Mouse (Mus musculus) forebrain, embryonic 10.5 days (tissue): ENCODE results near the gene Tnpo1. TPM values are rescaled to one million over a fixed set of nuclear protein-coding genes. Genes with fewer than 3 reads are reported as not detected.

ENCODE experiments used
- DNase-seq: peaks from one replicate; pipeline ENCODE4 v3.0.0-alpha.2; 2017; ENCODE audit warnings: low spot score; ENCODE audit errors: extremely low spot score
- H3K27ac ChIP-seq: fragments of 300-500 bp; sonication (generic); 2 replicates; pipeline ENCODE4 v1.5.1; 2016; ENCODE audit warnings: mild to moderate bottlenecking
- H3K27me3 ChIP-seq: fragments of 300-500 bp; sonication (generic); 2 replicates; pipeline ENCODE4 v1.6.1; 2016; ENCODE audit warnings: mild to moderate bottlenecking; ENCODE audit not compliant: poor library complexity, severe bottlenecking
- H3K36me3 ChIP-seq: fragments of 300-500 bp; sonication (generic); replicated peaks from 2 replicates; pipeline ENCODE4 v1.6.1; 2016; ENCODE audit warnings: mild to moderate bottlenecking, moderate library complexity
- H3K4me1 ChIP-seq: fragments of 300-500 bp; sonication (generic); 2 replicates; pipeline ENCODE4 v1.6.1; 2016
- H3K4me3 ChIP-seq: fragments of 300-500 bp; sonication (generic); 2 replicates; pipeline ENCODE4 v1.5.1; 2016; ENCODE audit warnings: mild to moderate bottlenecking, moderate library complexity
- H3K9me3 ChIP-seq: fragments of 300-500 bp; sonication (generic); 2 replicates; pipeline ENCODE4 v1.6.1; 2016; ENCODE audit warnings: mild to moderate bottlenecking, moderate library complexity
- WGBS: fragments of 180-500 bp; shearing (Covaris S2); methylation state at CpG from one replicate; pipeline ENCODE4 v1.1.7; 2016; 5-methylcytosine and 5-hydroxymethylcytosine counted together
- polyA plus RNA-seq: library from polyadenylated mRNA; unstranded; fragments of >200 nt; fragmentation: Nextera tagmentation; extraction: Ambion mirVana; gene quantifications from 2 replicates; pipeline ENCODE4 v1.2.1, GENCODE M21; 2016

Gene Tnpo1
- polyA plus RNA-seq, 1 experiment from 2014 or later = 98.5 TPM

- WGBS = 93% methylated on average over 7 of the region's 7 CpGs
- H3K36me3 ChIP-seq = peaks cover 79% of the 10 kb centered on the region
- DNase-seq = no peak
Observed at GRCm38 (mm10) chr13:98921276-98921675, 4.9 kb downstream of the Tnpo1 start.

GRCm38 (mm10) chr13:98920300-98920699 is 5.9 kb downstream of the Tnpo1 start:
- Histone ChIP-seq H3K36me3 (peaks cover 88% of the 10 kb centered on the region), H3K27me3 (no peaks in the 10 kb centered on the region), H3K4me1 (peaks cover 16% of the 10 kb centered on the region), H3K9me3 (peaks cover 16% of the 10 kb centered on the region), H3K4me3 (no peak overlapping the region), H3K27ac (no peak overlapping the region)
- WGBS = 92% methylated on average over 3 of the region's 3 CpGs
- DNase-seq = no peak

More at GRCm38 (mm10) chr13:98921276-98921675, 4.9 kb downstream of the Tnpo1 start:
- H3K4me1 ChIP-seq = peaks cover 12% of the 10 kb centered on the region
- H3K4me3 ChIP-seq = no peak overlapping the region
- H3K27ac ChIP-seq = no peak overlapping the region
- H3K27me3 ChIP-seq = no peaks in the 10 kb centered on the region
- peaks cover 16% of the 10 kb centered on the region for H3K9me3 ChIP-seq

GRCm38 (mm10) chr13:98919695-98920094 is 6.5 kb downstream of the Tnpo1 start:
- H3K9me3 ChIP-seq = peaks cover 16% of the 10 kb centered on the region
- peaks cover 94% of the 10 kb centered on the region for H3K36me3 ChIP-seq
- no peak overlapping the region for H3K4me3 ChIP-seq
- no peak for DNase-seq
- WGBS = 94% methylated on average over 8 of the region's 8 CpGs
- H3K27me3 ChIP-seq = no peaks in the 10 kb centered on the region
- peaks cover 17% of the 10 kb centered on the region for H3K4me1 ChIP-seq
- no peak overlapping the region for H3K27ac ChIP-seq

GRCm38 (mm10) chr13:98917851-98918250 is 8.3 kb downstream of the Tnpo1 start:
- H3K36me3 ChIP-seq = peaks cover 78% of the 10 kb centered on the region
- H3K9me3 ChIP-seq = peaks cover 15% of the 10 kb centered on the region
- H3K27me3 ChIP-seq = no peaks in the 10 kb centered on the region
- DNase-seq = no peak
- no peak overlapping the region for H3K27ac ChIP-seq
- WGBS = 96% methylated on average over 2 of the region's 2 CpGs
- peaks cover 28% of the 10 kb centered on the region for H3K4me1 ChIP-seq
- no peak overlapping the region for H3K4me3 ChIP-seq

GRCm38 (mm10) chr13:98915591-98915990 is 10.6 kb downstream of the Tnpo1 start:
- Histone ChIP-seq H3K27me3 (no peaks in the 10 kb centered on the region), H3K4me3 (no peak overlapping the region), H3K9me3 (no peaks in the 10 kb centered on the region), H3K36me3 (peaks cover 62% of the 10 kb centered on the region), H3K27ac (no peak overlapping the region), H3K4me1 (peaks cover 32% of the 10 kb centered on the region)
- 91% methylated on average over 4 of the region's 4 CpGs for WGBS
- no peak for DNase-seq

- 78% methylated on average over 5 of the region's 5 CpGs for WGBS
- DNase-seq = no peak
- no peaks in the 10 kb centered on the region for H3K9me3 ChIP-seq
Observed at GRCm38 (mm10) chr13:98914844-98915212, 11.4 kb downstream of the Tnpo1 start.

GRCm38 (mm10) chr13:98914010-98914843 is 12.0 kb downstream of the Tnpo1 start:
- WGBS = 82% methylated on average over 14 of the region's 14 CpGs

More at GRCm38 (mm10) chr13:98914844-98915212, 11.4 kb downstream of the Tnpo1 start:
- H3K36me3 ChIP-seq = peaks cover 58% of the 10 kb centered on the region
- no peak overlapping the region for H3K4me3 ChIP-seq
- H3K27me3 ChIP-seq = no peaks in the 10 kb centered on the region
- peaks cover 34% of the 10 kb centered on the region for H3K4me1 ChIP-seq
- H3K27ac ChIP-seq = no peak overlapping the region

GRCm38 (mm10) chr13:98913196-98913595 is 13.0 kb downstream of the Tnpo1 start:
- WGBS = 70% methylated on average over 7 of the region's 7 CpGs
- DNase-seq = no peak
- H3K4me1 ChIP-seq = peaks cover 39% of the 10 kb centered on the region
- H3K9me3 ChIP-seq = no peaks in the 10 kb centered on the region
- H3K4me3 ChIP-seq = no peak overlapping the region
- H3K27me3 ChIP-seq = no peaks in the 10 kb centered on the region
- H3K36me3 ChIP-seq = peaks cover 42% of the 10 kb centered on the region
- H3K27ac ChIP-seq = no peak overlapping the region

More at GRCm38 (mm10) chr13:98914010-98914843, 12.0 kb downstream of the Tnpo1 start:
- Histone ChIP-seq H3K27me3 (no peaks in the 10 kb centered on the region), H3K4me1 (peaks cover 39% of the 10 kb centered on the region), H3K27ac (no peak overlapping the region), H3K9me3 (no peaks in the 10 kb centered on the region), H3K36me3 (peaks cover 53% of the 10 kb centered on the region), H3K4me3 (no peak overlapping the region)
- DNase-seq = no peak

- no peak for DNase-seq
- peaks cover 39% of the 10 kb centered on the region for H3K4me1 ChIP-seq
- H3K4me3 ChIP-seq = no peak overlapping the region
- H3K27me3 ChIP-seq = no peaks in the 10 kb centered on the region
- no peaks in the 10 kb centered on the region for H3K9me3 ChIP-seq
- 82% methylated on average over 8 of the region's 8 CpGs for WGBS
- H3K36me3 ChIP-seq = peaks cover 37% of the 10 kb centered on the region
- H3K27ac ChIP-seq = no peak overlapping the region
Observed at GRCm38 (mm10) chr13:98912602-98913001, 13.6 kb downstream of the Tnpo1 start.

- DNase-seq = no peak
- peaks cover 39% of the 10 kb centered on the region for H3K4me1 ChIP-seq
- no peaks in the 10 kb centered on the region for H3K9me3 ChIP-seq
- no peak overlapping the region for H3K4me3 ChIP-seq
- 80% methylated on average over 3 of the region's 3 CpGs for WGBS
- no peak overlapping the region for H3K27ac ChIP-seq
- H3K27me3 ChIP-seq = no peaks in the 10 kb centered on the region
- H3K36me3 ChIP-seq = peaks cover 28% of the 10 kb centered on the region
Observed at GRCm38 (mm10) chr13:98910801-98911200, 15.4 kb downstream of the Tnpo1 start.

GRCm38 (mm10) chr13:98904608-98905007 is 21.6 kb downstream of the Tnpo1 start:
- Histone ChIP-seq H3K36me3 (peaks cover 58% of the 10 kb centered on the region), H3K27me3 (no peaks in the 10 kb centered on the region), H3K9me3 (peaks cover 4% of the 10 kb centered on the region; the same call in 1 of the 2 replicates), H3K4me3 (no peak overlapping the region), H3K27ac (no peak overlapping the region), H3K4me1 (0 out of 2 replicates have a peak, but pooled peaks cover 3% of the 10 kb centered on the region)
- DNase-seq = no peak
- WGBS = 95% methylated on average over 2 of the region's 2 CpGs

- no peaks in the 10 kb centered on the region for H3K4me1 ChIP-seq
- H3K4me3 ChIP-seq = no peak overlapping the region
- no peaks in the 10 kb centered on the region for H3K27me3 ChIP-seq
- H3K9me3 ChIP-seq = peaks cover 4% of the 10 kb centered on the region; the same call in 1 of the 2 replicates
- peaks cover 68% of the 10 kb centered on the region for H3K36me3 ChIP-seq
- 92% methylated on average over 8 of the region's 8 CpGs for WGBS
- DNase-seq = no peak
- no peak overlapping the region for H3K27ac ChIP-seq
Observed at GRCm38 (mm10) chr13:98902366-98903025, 23.7 kb downstream of the Tnpo1 start.

GRCm38 (mm10) chr13:98899550-98899949 is 26.6 kb downstream of the Tnpo1 start:
- WGBS = 89% methylated on average over 3 of the region's 3 CpGs
- H3K36me3 ChIP-seq = peaks cover 57% of the 10 kb centered on the region

More at GRCm38 (mm10) chr13:98899550-98899949, 26.6 kb downstream of the Tnpo1 start:
- Histone ChIP-seq H3K4me1 (peaks cover 9% of the 10 kb centered on the region), H3K27me3 (no peaks in the 10 kb centered on the region), H3K4me3 (no peak overlapping the region), H3K9me3 (no peaks in the 10 kb centered on the region), H3K27ac (no peak overlapping the region)
- DNase-seq = no peak
